Mouse (Mus musculus) E14TG2a.4 (cell line): ENCODE data around the gene Trpm7.

Source experiments
- CTCF ChIP-seq: conservative IDR thresholded peaks from 2 replicates; pipeline ENCODE4 v1.5.1; 2014; ENCODE audit warnings: low read length
- POU5F1 ChIP-seq: IDR thresholded peaks from 2 replicates; pipeline ENCODE4 v1.6.1; 2014; ENCODE audit warnings: low read length, borderline replicate concordance

GRCm38 (mm10) chr2:126844751-126845150, 31.3 kb downstream of the Trpm7 start:
- TF ChIP-seq CTCF: no peak
- TF ChIP-seq POU5F1: no peak
